Mouse (Mus musculus): Measurements from ENCODE around the gene Tmem151a. TPM values are rescaled to one million over a fixed set of nuclear protein-coding genes. Genes with fewer than 3 reads are reported as not detected.

Gene Tmem151a
- polyA plus RNA-seq (2012; rRNA removed): 0.30 and 0.36 TPM in 2 replicates

GRCm38 (mm10) chr19:5085145-5085863 lies at the start of gene Tmem151a:
Gene Tmem151a (minus strand): TSS chr19:5085531.

GRCm38 (mm10) chr19:5118384-5118698 lies 33.0 kb upstream of the Tmem151a start, which contains the start of gene Klc2:
Gene Klc2 (minus strand): TSS chr19:5118560.

GRCm38 (mm10) chr19:5106731-5107191 lies 21.4 kb upstream of the Tmem151a start, which contains the start of gene Rab1b:
Gene Rab1b (minus strand): TSS chr19:5107072.

GRCm38 (mm10) chr19:5098363-5099143 lies 13.2 kb upstream of the Tmem151a start, which contains the start of gene Cnih2:
Gene Cnih2 (minus strand): TSS chr19:5098521.

GRCm38 (mm10) chr19:5087884-5088728 lies 2.8 kb upstream of the Tmem151a start, which contains the start of gene Yif1a:
Gene Yif1a (plus strand): TSS chr19:5088538.

GRCm38 (mm10) chr19:5067867-5068569 lies 17.3 kb downstream of the Tmem151a start, which contains the start of gene Cd248:
Gene Cd248 (plus strand): TSS chr19:5068078.

GRCm38 (mm10) chr19:5050047-5050905 lies 35.1 kb downstream of the Tmem151a start, which contains the start of gene Rin1:
Gene Rin1 (plus strand): TSS chr19:5050481.

GRCm38 (mm10) chr19:5040862-5041523 lies 44.3 kb downstream of the Tmem151a start, which contains the start of gene Brms1:
Gene Brms1 (plus strand): TSS chr19:5041354.

GRCm38 (mm10) chr19:5038709-5039156 lies 46.6 kb downstream of the Tmem151a start, which contains the start of the genes B4gat1 and AC124502.3:
Gene B4gat1 (plus strand): TSS chr19:5038826.
Gene AC124502.3 (plus strand): TSS chr19:5038891.

GRCm38 (mm10) chr19:5023621-5024479 lies 61.5 kb downstream of the Tmem151a start, which contains the start of gene Slc29a2:
Gene Slc29a2 (plus strand): TSS chr19:5023860.

Other genes starting within 250 kb of the Tmem151a start
- 158 and 166 TPM in 2 replicates for gene Ccs, start 246.2 kb downstream of the Tmem151a start, polyA plus RNA-seq (2012; rRNA removed)
- 0.01 TPM in 1 of 2 replicates, not detected in the other for gene Ccdc87, start 246.2 kb downstream of the Tmem151a start, polyA plus RNA-seq (2012; rRNA removed)
- gene Ctsf, start 230.4 kb downstream of the Tmem151a start, polyA plus RNA-seq (2012; rRNA removed): 22.9 and 23.6 TPM in 2 replicates
- gene Actn3, start 207.6 kb downstream of the Tmem151a start, polyA plus RNA-seq (2012; rRNA removed): 0.06 and 0.10 TPM in 2 replicates
- gene Zdhhc24, start 206.9 kb downstream of the Tmem151a start, polyA plus RNA-seq (2012; rRNA removed): 10.1 and 10.6 TPM in 2 replicates
- 0.52 and 0.79 TPM in 2 replicates for gene Bbs1, start 178.9 kb downstream of the Tmem151a start, polyA plus RNA-seq (2012; rRNA removed)
- 33.6 and 33.7 TPM in 2 replicates for gene Dpp3, start 157.2 kb downstream of the Tmem151a start, polyA plus RNA-seq (2012; rRNA removed)
- 0.17 and 0.28 TPM in 2 replicates for gene Peli3, start 142.4 kb downstream of the Tmem151a start, polyA plus RNA-seq (2012; rRNA removed)
- 23.7 and 24.7 TPM in 2 replicates for gene Mrpl11, start 123.4 kb downstream of the Tmem151a start, polyA plus RNA-seq (2012; rRNA removed)
- 0.07 and 0.10 TPM in 2 replicates for gene Npas4, start 95.2 kb downstream of the Tmem151a start, polyA plus RNA-seq (2012; rRNA removed)
- gene Slc29a2, start 61.7 kb downstream of the Tmem151a start, polyA plus RNA-seq (2012; rRNA removed): 1.4 and 2.0 TPM in 2 replicates
- gene B4gat1, start 46.7 kb downstream of the Tmem151a start, polyA plus RNA-seq (2012; rRNA removed): 6.2 and 7.5 TPM in 2 replicates
- gene AC124502.3, start 46.6 kb downstream of the Tmem151a start, polyA plus RNA-seq (2012; rRNA removed): 0.26 and 0.37 TPM in 2 replicates
- gene Brms1, start 44.2 kb downstream of the Tmem151a start, polyA plus RNA-seq (2012; rRNA removed): 14.8 and 15.2 TPM in 2 replicates
- gene Rin1, start 35.0 kb downstream of the Tmem151a start, polyA plus RNA-seq (2012; rRNA removed): 0.52 and 0.58 TPM in 2 replicates
- 1.8 and 2.0 TPM in 2 replicates for gene Cd248, start 17.5 kb downstream of the Tmem151a start, polyA plus RNA-seq (2012; rRNA removed)
- gene Yif1a, start 3.0 kb upstream of the Tmem151a start, polyA plus RNA-seq (2012; rRNA removed): 61.5 and 66.8 TPM in 2 replicates
- 0.22 and 0.24 TPM in 2 replicates for gene Cnih2, start 13.0 kb upstream of the Tmem151a start, polyA plus RNA-seq (2012; rRNA removed)
- gene Rab1b, start 21.5 kb upstream of the Tmem151a start, polyA plus RNA-seq (2012; rRNA removed): 57.1 and 59.3 TPM in 2 replicates
- gene Klc2, start 33.0 kb upstream of the Tmem151a start, polyA plus RNA-seq (2012; rRNA removed): 3.6 and 4.7 TPM in 2 replicates
- 4.7 and 5.9 TPM in 2 replicates for gene Pacs1, start 187.6 kb upstream of the Tmem151a start, polyA plus RNA-seq (2012; rRNA removed)
- gene Sf3b2, start 209.9 kb upstream of the Tmem151a start, polyA plus RNA-seq (2012; rRNA removed): 39.5 and 46.2 TPM in 2 replicates
- gene Gal3st3, start 212.8 kb upstream of the Tmem151a start, polyA plus RNA-seq (2012; rRNA removed): not detected in 2 replicates

All from liver, embryonic 18 days (tissue).